Mouse (Mus musculus) natural killer cell, adult 2 months (primary cell): ENCODE data around the gene Egf.
"Not testable (repeated sequence)": the region's sequence is repeated elsewhere in the genome, so short reads cannot be mapped to it uniquely, and the experiment has no call there.

ENCODE experiments used
- DNase-seq, 2 experiments: peaks; one replicate each; pipeline ENCODE4 v3.0.0; 2022; ENCODE audit warnings: low spot score in 2 of 2

Gene Egf

GRCm38 (mm10) chr3:129754650-129755604 is at the start of gene Egf:
TSS of gene Egf (minus strand) at chr3:129755316.
- no peak for DNase-seq

- no peak for DNase-seq
Measured at GRCm38 (mm10) chr3:129803765-129804164, 48.6 kb upstream of the Egf start, which contains the start of gene Lrit3. TSS of gene Lrit3 (minus strand) at chr3:129804030.

GRCm38 (mm10) chr3:129799011-129799410 is 43.9 kb upstream of the Egf start:
- DNase-seq = no peak

- no peak for DNase-seq
Measured at GRCm38 (mm10) chr3:129798551-129798950, 43.4 kb upstream of the Egf start.

- no peak for DNase-seq
Measured at GRCm38 (mm10) chr3:129797341-129797740, 42.2 kb upstream of the Egf start.

- DNase-seq = no peak
Measured at GRCm38 (mm10) chr3:129793801-129794200, 38.7 kb upstream of the Egf start.

GRCm38 (mm10) chr3:129782746-129783145 is 27.6 kb upstream of the Egf start:
- no peak for DNase-seq

GRCm38 (mm10) chr3:129781435-129781834 is 26.3 kb upstream of the Egf start:
- no peak for DNase-seq

GRCm38 (mm10) chr3:129771210-129771609 is 16.1 kb upstream of the Egf start:
- DNase-seq = no peak

GRCm38 (mm10) chr3:129766971-129767794 is 12.1 kb upstream of the Egf start:
- no peak for DNase-seq

GRCm38 (mm10) chr3:129766106-129766505 is 11.0 kb upstream of the Egf start:
- DNase-seq = no peak

GRCm38 (mm10) chr3:129757599-129757998 is 2.5 kb upstream of the Egf start:
- DNase-seq = not testable (repeated sequence)

GRCm38 (mm10) chr3:129744803-129745202 is 10.3 kb downstream of the Egf start:
- peak; percentile 38 to 43 for DNase-seq

- no peak for DNase-seq
Measured at GRCm38 (mm10) chr3:129742781-129743180, 12.3 kb downstream of the Egf start.

GRCm38 (mm10) chr3:129738291-129739183 is 16.6 kb downstream of the Egf start:
- no peak for DNase-seq

GRCm38 (mm10) chr3:129731636-129732035 is 23.5 kb downstream of the Egf start:
- DNase-seq = no peak

GRCm38 (mm10) chr3:129730426-129730825 is 24.7 kb downstream of the Egf start:
- no peak for DNase-seq

- no peak for DNase-seq
Measured at GRCm38 (mm10) chr3:129729916-129730315, 25.2 kb downstream of the Egf start.

GRCm38 (mm10) chr3:129725592-129725991 is 29.5 kb downstream of the Egf start:
- DNase-seq = no peak

GRCm38 (mm10) chr3:129724961-129725501 is 30.1 kb downstream of the Egf start:
- peak; percentile 93 to 94 for DNase-seq

GRCm38 (mm10) chr3:129724505-129724904 is 30.6 kb downstream of the Egf start:
- DNase-seq = no peak
